Mouse (Mus musculus) testis, adult 2 months (tissue): Measurements from ENCODE around the gene 1700001O22Rik.

Experiments
- CTCF ChIP-seq: fragments of 200-500 bp; IDR thresholded peaks from 2 replicates; pipeline ENCODE4 v1.5.1; 2012; ENCODE audit warnings: low read depth, mild to moderate bottlenecking, inconsistent platforms, low read length, moderate library complexity; ENCODE audit not compliant: control insufficient read depth, insufficient read depth, insufficient replicate concordance
- POLR2A ChIP-seq: fragments of 200-500 bp; IDR thresholded peaks from 2 replicates; pipeline ENCODE4 v1.6.1; 2012; ENCODE audit warnings: low read depth, mild to moderate bottlenecking, inconsistent platforms, low read length, moderate library complexity; ENCODE audit not compliant: control insufficient read depth

- no peak for TF ChIP-seq CTCF
- TF ChIP-seq POLR2A = no peak
These were observed 2.5 kb upstream of the 1700001O22Rik start for GRCm38 (mm10) chr2:30805983-30806382.
